Mouse (Mus musculus): ENCODE measurements at regions not wholly inside any gene's neighbourhood (a gene's known extent, or its start where the extent isn't known, plus 50 kb on each side); places are given as distances from the start of the nearest gene placed in this dataset.

GRCm38 (mm10) chr4:95153737-95154287 is 101.8 kb upstream of the Jun start:
- ATAC-seq (ENCODE audit: insufficient number of reproducible peaks, low FRiP score, low TSS enrichment): no peak

- ATAC-seq (ENCODE audit: insufficient number of reproducible peaks, low FRiP score, low TSS enrichment): no peak
Observed at GRCm38 (mm10) chr4:95154377-95154776, 102.4 kb upstream of the Jun start.

DNA sequence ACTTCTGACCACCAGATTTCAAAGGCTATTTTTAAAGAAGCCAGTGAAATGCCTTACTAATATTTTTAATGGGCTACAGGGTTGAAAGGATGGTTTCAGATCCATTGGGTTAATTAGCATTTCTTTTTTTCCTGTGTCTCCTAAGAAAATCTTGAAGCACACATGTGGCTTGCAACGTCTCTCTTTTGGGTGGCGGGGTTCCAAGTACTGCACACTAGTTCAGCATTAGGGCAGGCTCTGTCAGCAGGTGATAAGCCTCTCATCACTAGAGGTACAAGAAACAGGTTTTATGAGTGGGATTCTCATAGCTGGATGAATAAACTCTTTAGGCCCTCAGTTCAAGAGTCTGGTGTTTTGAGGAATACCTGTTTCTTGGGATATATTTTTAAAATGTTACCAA is 103.2 kb upstream of the Jun start:
- ATAC-seq (ENCODE audit: insufficient number of reproducible peaks, low FRiP score, low TSS enrichment): no peak

- no peak for ATAC-seq (ENCODE audit: insufficient number of reproducible peaks, low FRiP score, low TSS enrichment)
Observed at GRCm38 (mm10) chr4:95155796-95156195, 103.8 kb upstream of the Jun start.

DNA sequence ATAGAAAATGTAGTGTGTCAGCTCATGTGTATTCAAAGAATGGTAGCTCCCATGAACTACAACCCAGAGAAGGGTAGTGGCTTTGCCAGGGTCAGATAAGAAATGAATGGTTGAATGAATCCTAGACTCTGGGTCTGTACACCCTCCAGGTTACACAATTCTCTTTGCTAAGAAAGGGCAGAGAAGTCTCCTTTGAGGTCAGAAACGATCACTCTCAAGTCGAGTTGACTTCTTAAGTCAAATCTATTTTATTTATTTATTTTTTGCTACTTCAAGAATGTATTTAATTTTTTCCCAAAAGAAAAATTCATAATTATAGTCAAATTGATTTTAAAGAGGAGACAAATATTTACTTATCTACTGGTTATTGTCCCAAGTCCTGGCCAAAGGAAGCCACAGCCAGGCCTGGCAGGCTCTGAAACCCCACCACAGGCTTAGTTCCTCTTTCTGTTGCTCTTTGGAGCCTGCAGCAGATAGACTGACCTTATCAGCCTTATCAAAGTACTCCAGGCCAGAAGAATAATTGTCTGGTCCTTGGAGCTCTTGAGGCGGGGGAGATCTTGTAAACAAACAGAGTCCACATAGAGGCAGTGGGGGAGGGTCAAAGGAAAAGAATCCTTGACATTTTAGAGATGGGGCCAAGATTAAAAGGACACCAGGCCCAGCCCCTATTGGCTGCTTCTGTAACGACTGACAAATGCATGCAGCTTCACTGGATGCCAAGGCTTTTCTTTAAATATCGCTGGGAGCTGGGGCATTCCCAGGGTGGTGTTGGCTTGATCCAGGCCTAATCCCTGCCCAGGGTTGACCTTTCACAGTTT is 104.6 kb upstream of the Jun start:
- no peak for ATAC-seq (ENCODE audit: insufficient number of reproducible peaks, low FRiP score, low TSS enrichment)

- no peak for ATAC-seq (ENCODE audit: insufficient number of reproducible peaks, low FRiP score, low TSS enrichment)
Observed at GRCm38 (mm10) chr4:95157653-95158430, 105.8 kb upstream of the Jun start.

DNA sequence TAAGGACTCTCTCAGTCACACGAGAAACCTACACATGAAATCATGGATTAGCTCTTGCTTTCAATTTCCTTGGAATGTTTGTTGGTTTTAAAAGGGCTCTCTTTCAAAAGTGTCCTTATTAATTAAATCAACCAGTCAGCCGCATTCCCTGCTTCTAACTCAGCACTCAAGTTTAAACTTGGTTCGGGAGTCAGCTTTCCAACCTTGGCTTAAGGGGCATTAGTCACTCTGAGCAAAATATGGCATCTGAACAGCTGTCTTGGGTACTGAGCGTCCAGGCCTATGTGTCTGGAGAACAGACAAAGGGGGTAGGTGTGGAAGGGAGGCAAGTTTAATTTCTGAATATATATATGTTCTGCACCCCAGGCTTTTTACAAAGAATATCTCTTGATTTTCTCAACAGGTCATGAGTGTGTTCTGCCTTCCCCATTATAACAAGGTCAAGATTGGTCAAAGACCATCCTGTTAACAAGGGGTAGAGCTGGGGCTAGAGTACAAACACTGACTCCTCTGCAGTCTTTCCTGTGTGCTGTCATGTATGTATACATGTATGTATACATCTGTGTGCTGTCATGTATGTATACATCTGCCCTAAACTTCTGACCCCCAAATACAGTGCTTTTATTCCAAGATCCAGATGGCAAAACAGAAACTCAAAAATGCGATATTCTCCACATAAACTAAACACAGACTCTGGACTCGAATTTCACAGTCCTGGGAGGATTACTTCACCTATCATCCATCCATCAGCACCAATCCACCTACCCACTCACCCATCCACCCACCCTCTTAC is 106.8 kb upstream of the Jun start:
- ATAC-seq (ENCODE audit: insufficient number of reproducible peaks, low FRiP score, low TSS enrichment): no peak

DNA sequence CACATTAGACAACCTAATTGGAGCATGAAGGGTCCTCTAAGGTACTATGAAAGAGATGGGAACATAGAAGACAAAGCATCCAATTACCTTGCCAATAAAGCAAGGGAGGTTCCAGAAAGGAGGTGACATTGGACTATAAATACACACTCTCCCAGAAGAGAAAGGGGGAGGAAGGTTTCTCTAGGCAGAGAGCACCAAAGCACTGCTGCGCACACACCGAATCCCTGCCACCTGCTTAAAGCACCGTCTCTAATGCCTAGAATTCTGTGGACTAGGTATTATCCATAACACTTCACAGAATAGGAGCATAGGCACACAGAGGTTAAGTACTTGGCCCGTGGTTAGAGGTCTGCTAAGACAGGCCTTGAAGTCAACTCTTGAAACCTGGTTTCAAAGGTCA is 107.8 kb upstream of the Jun start:
- no peak for ATAC-seq (ENCODE audit: insufficient number of reproducible peaks, low FRiP score, low TSS enrichment)

- no peak for ATAC-seq (ENCODE audit: insufficient number of reproducible peaks, low FRiP score, low TSS enrichment)
Observed at GRCm38 (mm10) chr4:95160465-95160864, 108.4 kb upstream of the Jun start.

GRCm38 (mm10) chr4:95160912-95161669 is 109.1 kb upstream of the Jun start:
- peak; percentile 87 for ATAC-seq (ENCODE audit: insufficient number of reproducible peaks, low FRiP score, low TSS enrichment)

- ATAC-seq (ENCODE audit: insufficient number of reproducible peaks, low FRiP score, low TSS enrichment): no peak
Observed at GRCm38 (mm10) chr4:95161670-95162020, 109.6 kb upstream of the Jun start.

DNA sequence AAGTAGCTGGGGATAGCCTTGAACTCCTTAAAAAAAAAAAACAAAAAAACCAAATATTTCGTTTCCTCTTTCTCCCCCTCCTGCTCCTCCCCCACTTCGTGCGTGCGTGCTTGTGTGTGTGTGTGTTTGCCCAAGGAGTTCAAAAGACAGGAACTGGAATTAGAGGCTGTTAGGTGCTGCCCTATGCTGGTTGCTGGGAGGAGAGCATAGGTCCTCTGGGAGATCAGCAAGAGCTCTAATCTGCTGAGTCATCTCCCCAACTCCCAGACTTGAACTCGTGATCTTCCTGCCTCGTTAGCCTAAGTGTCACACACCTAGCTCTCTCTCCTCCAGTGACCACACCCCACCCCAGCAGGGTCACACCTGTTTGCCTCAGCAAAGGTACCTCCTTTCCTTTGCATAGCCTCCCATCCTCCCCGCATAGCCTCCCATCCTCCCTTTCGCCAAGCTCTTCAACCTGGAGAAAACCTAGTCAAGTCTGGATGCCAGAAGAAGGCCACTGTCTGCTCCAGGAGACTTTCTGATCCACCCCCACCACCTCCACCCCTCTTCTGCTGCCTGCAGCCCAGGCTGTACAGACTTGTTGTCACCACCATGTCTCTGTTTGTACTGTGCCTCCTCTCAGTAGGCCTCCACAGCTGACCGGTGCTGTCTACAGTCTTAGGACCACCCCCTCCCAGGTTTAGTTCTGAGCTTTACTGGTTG is 110.5 kb upstream of the Jun start:
- ATAC-seq (ENCODE audit: insufficient number of reproducible peaks, low FRiP score, low TSS enrichment): no peak

DNA sequence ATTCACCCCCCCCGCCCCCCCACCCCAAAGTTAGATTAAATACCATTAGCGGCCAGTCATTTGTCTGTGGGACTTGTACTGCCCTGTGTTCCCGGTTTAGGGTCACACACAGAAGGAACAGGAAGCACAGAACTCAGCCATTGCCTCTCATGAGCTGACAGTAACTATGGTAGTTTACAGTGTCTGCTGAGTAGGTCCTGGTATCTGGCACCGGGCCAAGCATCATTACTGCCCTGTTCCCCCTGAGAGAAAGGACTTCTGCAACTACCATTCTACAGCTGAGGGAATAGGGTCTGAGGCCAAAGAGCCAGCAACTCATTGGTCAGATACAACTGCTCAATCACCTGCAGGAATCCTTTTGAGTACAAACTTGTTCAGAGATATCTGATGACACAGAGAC is 111.4 kb upstream of the Jun start:
- no peak for ATAC-seq (ENCODE audit: insufficient number of reproducible peaks, low FRiP score, low TSS enrichment)

GRCm38 (mm10) chr4:95166503-95166902 is 114.5 kb upstream of the Jun start:
- ATAC-seq (ENCODE audit: insufficient number of reproducible peaks, low FRiP score, low TSS enrichment): no peak

- no peak for ATAC-seq (ENCODE audit: insufficient number of reproducible peaks, low FRiP score, low TSS enrichment)
Observed at GRCm38 (mm10) chr4:95167216-95167615, 115.2 kb upstream of the Jun start.

DNA sequence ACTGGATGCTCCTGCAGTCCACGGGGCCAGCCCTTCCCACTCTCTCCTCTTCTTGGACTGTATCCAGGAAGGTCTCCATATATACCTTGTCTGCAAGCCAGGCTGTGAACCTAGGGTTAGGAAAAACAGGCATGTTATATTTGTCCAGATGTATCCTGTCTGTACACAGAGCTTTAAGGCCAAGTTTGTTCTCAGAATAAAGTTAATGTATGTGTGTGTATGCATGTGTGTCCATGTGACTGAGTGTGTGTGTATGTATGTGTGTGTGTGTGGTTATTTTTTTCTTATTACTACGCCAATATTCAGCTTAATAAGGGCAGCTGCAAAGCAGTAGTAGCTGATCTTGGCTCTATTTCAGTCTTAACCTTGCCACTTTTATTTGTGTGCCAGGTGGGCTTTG is 117.7 kb upstream of the Jun start:
- ATAC-seq (ENCODE audit: insufficient number of reproducible peaks, low FRiP score, low TSS enrichment): no peak

DNA sequence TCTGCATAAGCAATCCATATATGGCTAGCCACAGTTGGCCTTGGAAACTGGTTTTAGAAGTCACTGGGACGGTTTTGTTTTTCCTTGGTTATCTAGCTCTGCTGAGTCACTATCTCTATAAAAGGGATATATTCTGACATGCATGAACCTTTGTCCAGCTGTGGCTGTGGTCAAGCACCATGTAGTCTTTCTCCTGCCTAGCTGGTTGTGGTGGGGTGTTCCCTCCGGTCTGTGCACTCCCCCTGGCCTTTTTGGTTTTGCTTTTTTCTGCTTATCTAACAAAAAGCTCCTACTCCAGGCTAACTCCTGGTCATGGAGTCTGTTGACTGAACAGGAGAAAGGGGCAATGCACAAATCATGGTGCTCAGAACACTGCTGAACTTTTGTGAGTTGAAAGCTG is 125.7 kb upstream of the Jun start:
- ATAC-seq (ENCODE audit: insufficient number of reproducible peaks, low FRiP score, low TSS enrichment): no peak

GRCm38 (mm10) chr4:95178467-95178866 is 126.4 kb upstream of the Jun start:
- no peak for ATAC-seq (ENCODE audit: insufficient number of reproducible peaks, low FRiP score, low TSS enrichment)

- ATAC-seq (ENCODE audit: insufficient number of reproducible peaks, low FRiP score, low TSS enrichment): no peak
Observed at GRCm38 (mm10) chr4:95178900-95179299, 126.9 kb upstream of the Jun start.
